Mouse (Mus musculus): ENCODE data around the gene Nfix. TPM values are rescaled to one million over a fixed set of nuclear protein-coding genes. Genes with fewer than 3 reads are reported as not detected.

Nfix gene
- polyA plus RNA-seq, 1 experiment: 65.7 TPM

DNA sequence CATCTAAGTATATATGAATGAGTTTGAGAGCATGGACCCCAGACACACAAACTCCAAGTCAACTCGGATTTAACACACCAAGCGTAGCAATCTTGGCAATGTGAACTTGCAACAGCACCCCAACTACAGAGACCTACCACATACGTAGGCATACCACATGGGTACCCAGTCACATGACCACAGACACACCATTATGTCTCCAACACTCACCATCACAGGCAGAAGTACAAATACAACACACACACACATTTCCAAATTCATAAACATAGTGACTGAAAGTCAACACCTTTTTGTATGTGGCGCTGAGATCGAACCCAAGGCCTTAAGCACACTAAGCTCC is 9.8 kb upstream of the Nfix start:
- no peak overlapping the region for H3ac ChIP-seq (ENCODE audit: control insufficient read depth, insufficient read length)
- no peaks in the 10 kb centered on the region for H3K79me2 ChIP-seq (ENCODE audit: control insufficient read depth, insufficient read depth)
- no peak overlapping the region for H3K4me2 ChIP-seq (ENCODE audit: low read depth)
- H3K27me3 ChIP-seq (ENCODE audit: control insufficient read depth, insufficient read depth, insufficient read length): no peaks in the 10 kb centered on the region
- no peak for TF ChIP-seq SRF (IDR thresholded peaks at IDR 0.05; ENCODE audit: control insufficient read depth, insufficient read length, low read depth)
- TF ChIP-seq USF1 (IDR thresholded peaks at IDR 0.05; ENCODE audit: low read depth): no peak
- no peak for TF ChIP-seq CEBPB (IDR thresholded peaks at IDR 0.05; ENCODE audit: insufficient read depth, poor library complexity, severe bottlenecking)
- no peak for TF ChIP-seq E2F4 (IDR thresholded peaks at IDR 0.05; ENCODE audit: insufficient read depth)
- no peak for TF ChIP-seq MYOG (IDR thresholded peaks at IDR 0.05; ENCODE audit: control insufficient read depth in 1 of 3, insufficient read depth in 1 of 3, insufficient read length in 2 of 3, low read depth in 2 of 3)
- no peak for TF ChIP-seq POLR2A (IDR thresholded peaks at IDR 0.05; ENCODE audit: insufficient read length, low read depth)
- no peak for TF ChIP-seq TCF12 (IDR thresholded peaks at IDR 0.05; ENCODE audit: insufficient read depth, poor library complexity, severe bottlenecking)
- no peak for TF ChIP-seq POLR2AphosphoS2 (IDR thresholded peaks at IDR 0.05; ENCODE audit: insufficient read length, low read depth)
- no peak overlapping the region for H3K4me3 ChIP-seq
- H3K36me3 ChIP-seq (ENCODE audit: control insufficient read depth, insufficient read depth): no peaks in the 10 kb centered on the region

GRCm38 (mm10) chr8:84809109-84809940 is 9.2 kb upstream of the Nfix start:
- Histone ChIP-seq H3K79me2 (ENCODE audit: control insufficient read depth, insufficient read depth) (no peaks in the 10 kb centered on the region), H3ac (ENCODE audit: control insufficient read depth, insufficient read length) (no peak overlapping the region), H3K4me2 (ENCODE audit: low read depth) (no peak overlapping the region), H3K4me3 (no peak overlapping the region), H3K27me3 (ENCODE audit: control insufficient read depth, insufficient read depth, insufficient read length) (no peaks in the 10 kb centered on the region), H3K36me3 (ENCODE audit: control insufficient read depth, insufficient read depth) (no peaks in the 10 kb centered on the region)
- TF ChIP-seq CEBPB (IDR thresholded peaks at IDR 0.05; ENCODE audit: insufficient read depth, poor library complexity, severe bottlenecking): no peak
- peak; percentile 62 to 87 (median 70) for TF ChIP-seq MYOG (IDR thresholded peaks at IDR 0.05; ENCODE audit: control insufficient read depth in 1 of 3, insufficient read depth in 1 of 3, insufficient read length in 2 of 3, low read depth in 2 of 3)
- no peak for TF ChIP-seq TCF3 (IDR thresholded peaks at IDR 0.05; ENCODE audit: insufficient read length, low read depth)
- TF ChIP-seq MYOD1 (IDR thresholded peaks at IDR 0.05; ENCODE audit: control insufficient read depth in 1 of 3, insufficient read length in 2 of 3, low read depth in 2 of 3): peak in 1 of 3 experiments; percentile 75
- no peak for TF ChIP-seq TCF12 (IDR thresholded peaks at IDR 0.05; ENCODE audit: insufficient read depth, poor library complexity, severe bottlenecking)
- no peak for TF ChIP-seq E2F4 (IDR thresholded peaks at IDR 0.05; ENCODE audit: insufficient read depth)
- TF ChIP-seq MAX (IDR thresholded peaks at IDR 0.05; ENCODE audit: low read depth): no peak
- TF ChIP-seq POLR2A (IDR thresholded peaks at IDR 0.05; ENCODE audit: insufficient read length, low read depth): no peak
- no peak for TF ChIP-seq REST (IDR thresholded peaks at IDR 0.05; ENCODE audit: insufficient read depth, insufficient read length)
- TF ChIP-seq USF1 (IDR thresholded peaks at IDR 0.05; ENCODE audit: low read depth): no peak
- TF ChIP-seq SRF (IDR thresholded peaks at IDR 0.05; ENCODE audit: control insufficient read depth, insufficient read length, low read depth): no peak
- TF ChIP-seq POLR2AphosphoS2 (IDR thresholded peaks at IDR 0.05; ENCODE audit: insufficient read length, low read depth): no peak

GRCm38 (mm10) chr8:84806031-84806430 is 5.9 kb upstream of the Nfix start:
- TF ChIP-seq USF1 (IDR thresholded peaks at IDR 0.05; ENCODE audit: low read depth): no peak
- TF ChIP-seq REST (IDR thresholded peaks at IDR 0.05; ENCODE audit: insufficient read depth, insufficient read length): no peak
- no peak for TF ChIP-seq CEBPB (IDR thresholded peaks at IDR 0.05; ENCODE audit: insufficient read depth, poor library complexity, severe bottlenecking)
- TF ChIP-seq SRF (IDR thresholded peaks at IDR 0.05; ENCODE audit: control insufficient read depth, insufficient read length, low read depth): no peak
- no peak for TF ChIP-seq MYOG (IDR thresholded peaks at IDR 0.05; ENCODE audit: control insufficient read depth in 1 of 3, insufficient read depth in 1 of 3, insufficient read length in 2 of 3, low read depth in 2 of 3)
- TF ChIP-seq TCF3 (IDR thresholded peaks at IDR 0.05; ENCODE audit: insufficient read length, low read depth): no peak
- Histone ChIP-seq H3K4me2 (ENCODE audit: low read depth) (no peak overlapping the region), H3ac (ENCODE audit: control insufficient read depth, insufficient read length) (no peak overlapping the region), H3K36me3 (ENCODE audit: control insufficient read depth, insufficient read depth) (no peaks in the 10 kb centered on the region), H3K79me2 (ENCODE audit: control insufficient read depth, insufficient read depth) (no peaks in the 10 kb centered on the region), H3K27me3 (ENCODE audit: control insufficient read depth, insufficient read depth, insufficient read length) (no peaks in the 10 kb centered on the region), H3K4me3 (no peak overlapping the region)

GRCm38 (mm10) chr8:84799136-84799931 is 810 bp downstream of the Nfix start:
- TF ChIP-seq POLR2A (IDR thresholded peaks at IDR 0.05; ENCODE audit: insufficient read length, low read depth): peak; percentile 63
- TF ChIP-seq MYOD1 (IDR thresholded peaks at IDR 0.05; ENCODE audit: control insufficient read depth in 1 of 3, insufficient read length in 2 of 3, low read depth in 2 of 3): peak in 1 of 3 experiments; percentile 7
- TF ChIP-seq MAX (IDR thresholded peaks at IDR 0.05; ENCODE audit: low read depth): no peak
- peak; percentile 41 for TF ChIP-seq POLR2AphosphoS2 (IDR thresholded peaks at IDR 0.05; ENCODE audit: insufficient read length, low read depth)
- TF ChIP-seq CEBPB (IDR thresholded peaks at IDR 0.05; ENCODE audit: insufficient read depth, poor library complexity, severe bottlenecking): no peak
- TF ChIP-seq MYOG (IDR thresholded peaks at IDR 0.05; ENCODE audit: control insufficient read depth in 1 of 3, insufficient read depth in 1 of 3, insufficient read length in 2 of 3, low read depth in 2 of 3): peak in 2 of 3 experiments; percentile 19 to 21
- peak overlapping the region; percentile 98 for H3ac ChIP-seq (ENCODE audit: control insufficient read depth, insufficient read length)
- H3K27me3 ChIP-seq (ENCODE audit: control insufficient read depth, insufficient read depth, insufficient read length): no peaks in the 10 kb centered on the region
- H3K4me2 ChIP-seq (ENCODE audit: low read depth): peak overlapping the region; percentile 95
- H3K79me2 ChIP-seq (ENCODE audit: control insufficient read depth, insufficient read depth): peaks cover 49% of the 10 kb centered on the region
- H3K36me3 ChIP-seq (ENCODE audit: control insufficient read depth, insufficient read depth): peaks cover 6% of the 10 kb centered on the region
- peak overlapping the region; percentile 51 for H3K4me3 ChIP-seq

Measured in myocyte (in vitro differentiated cells).